Mouse (Mus musculus) midbrain, embryonic 13.5 days (tissue): ENCODE measurements at regions not wholly inside any gene's neighbourhood (a gene's known extent, or its start where the extent isn't known, plus 50 kb on each side); places are given as distances from the start of the nearest gene placed in this dataset.

Source experiments
- ATAC-seq: fragments of 200-750 bp; cut with Nextera tagmentation; 2 replicates; pipeline ENCODE4 v1.8.0; 2017; ENCODE audit warnings: mild to moderate bottlenecking, moderate TSS enrichment, moderate library complexity
- H3K27ac ChIP-seq: fragments of 300-500 bp; sonication (generic); 2 replicates; pipeline ENCODE4 v1.5.1; 2015; ENCODE audit warnings: inconsistent platforms, mild to moderate bottlenecking, moderate library complexity
- H3K27me3 ChIP-seq: fragments of 300-500 bp; sonication (generic); 2 replicates; pipeline ENCODE4 v1.6.1; 2015; ENCODE audit warnings: mild to moderate bottlenecking, inconsistent platforms
- H3K36me3 ChIP-seq: fragments of 300-500 bp; sonication (generic); 2 replicates; pipeline ENCODE4 v1.6.1; 2015; ENCODE audit warnings: mild to moderate bottlenecking, inconsistent platforms
- H3K4me1 ChIP-seq: fragments of 300-500 bp; sonication (generic); replicated peaks from 2 replicates; pipeline ENCODE4 v1.6.1; 2015; ENCODE audit warnings: inconsistent platforms
- H3K4me2 ChIP-seq: fragments of 300-500 bp; sonication (generic); replicated peaks from 2 replicates; pipeline ENCODE4 v1.6.1; 2015; ENCODE audit warnings: moderate library complexity, mild to moderate bottlenecking, inconsistent platforms
- H3K4me3 ChIP-seq: fragments of 300-500 bp; sonication (generic); replicated peaks from 2 replicates; pipeline ENCODE4 v1.5.1; 2015; ENCODE audit warnings: mild to moderate bottlenecking, inconsistent platforms
- H3K9ac ChIP-seq: fragments of 300-500 bp; sonication (generic); replicated peaks from 2 replicates; pipeline ENCODE4 v1.6.1; 2015; ENCODE audit warnings: mild to moderate bottlenecking, inconsistent platforms
- H3K9me3 ChIP-seq: fragments of 300-500 bp; sonication (generic); 2 replicates; pipeline ENCODE4 v1.6.1; 2016; ENCODE audit warnings: mild to moderate bottlenecking, inconsistent platforms
- WGBS: fragments of 180-500 bp; shearing (Covaris S2); methylation state at CpG from one replicate; pipeline ENCODE4 v1.1.7; 2015; 5-methylcytosine and 5-hydroxymethylcytosine counted together

DNA sequence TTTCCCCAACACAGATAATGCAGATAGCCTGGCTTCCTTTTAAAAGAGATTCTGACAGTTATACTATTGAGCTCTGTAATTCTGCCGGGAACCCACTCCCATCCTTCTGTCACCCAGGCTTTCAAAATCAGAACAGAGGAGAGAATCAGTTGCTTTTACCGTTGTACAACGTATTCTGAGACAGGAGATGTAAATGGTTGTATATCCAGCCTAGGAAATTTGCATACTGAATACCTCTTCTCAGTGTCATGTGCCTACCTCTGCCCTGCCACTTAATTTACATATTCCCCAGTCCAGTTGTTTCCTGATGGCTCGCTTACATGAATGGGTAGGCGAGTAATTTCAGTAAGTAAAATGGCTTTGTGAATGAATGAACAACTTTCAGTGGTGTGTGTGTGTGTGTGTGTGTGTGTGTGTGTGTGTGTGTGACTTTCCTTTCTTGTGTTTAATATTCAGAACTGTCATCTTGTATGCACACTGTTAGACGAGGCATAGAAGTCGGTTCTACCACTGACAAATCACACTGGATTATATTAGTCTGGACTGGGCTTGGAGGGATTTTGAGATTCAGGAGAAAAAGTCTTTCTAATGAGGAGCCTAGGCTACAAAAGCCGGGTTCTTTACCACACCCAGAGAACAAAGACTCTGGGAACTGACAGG, 282.2 kb upstream of the Cdh6 start:
- Histone ChIP-seq H3K9ac (no peak overlapping the region), H3K4me3 (no peak overlapping the region), H3K4me1 (peaks cover 10% of the 10 kb centered on the region), H3K27me3 (no peaks in the 10 kb centered on the region), H3K27ac (no peak overlapping the region), H3K36me3 (no peaks in the 10 kb centered on the region), H3K4me2 (no peak overlapping the region), H3K9me3 (no peaks in the 10 kb centered on the region)
- peak; percentile 89 for ATAC-seq
- WGBS: 37% methylated on average over 8 of the region's 8 CpGs

DNA sequence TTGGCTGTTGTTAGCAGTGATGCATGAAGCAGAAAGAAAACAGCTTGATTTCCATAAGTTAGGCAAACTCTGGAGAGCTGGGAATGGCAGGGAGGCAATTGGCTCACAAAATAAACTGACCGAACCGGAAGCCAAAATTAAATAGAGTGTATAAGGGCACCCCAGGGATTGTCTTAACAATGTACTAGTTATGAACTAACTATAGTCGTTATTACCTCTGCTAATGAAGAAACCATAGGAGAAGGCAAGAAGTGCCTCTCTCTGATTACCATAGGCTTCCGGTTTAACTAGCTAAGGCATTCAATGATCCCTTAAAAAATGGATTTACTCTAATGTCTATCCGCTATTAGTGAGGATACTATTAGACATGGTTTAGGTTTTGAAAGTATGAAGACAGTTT, 276.9 kb upstream of the Cdh6 start:
- ATAC-seq: no peak
- Histone ChIP-seq H3K9me3 (no peaks in the 10 kb centered on the region), H3K4me2 (no peak overlapping the region), H3K4me3 (no peak overlapping the region), H3K27me3 (no peaks in the 10 kb centered on the region), H3K9ac (no peak overlapping the region), H3K27ac (no peak overlapping the region), H3K4me1 (peaks cover 4% of the 10 kb centered on the region), H3K36me3 (no peaks in the 10 kb centered on the region)
- 85% methylated on average over 5 of the region's 5 CpGs for WGBS

DNA sequence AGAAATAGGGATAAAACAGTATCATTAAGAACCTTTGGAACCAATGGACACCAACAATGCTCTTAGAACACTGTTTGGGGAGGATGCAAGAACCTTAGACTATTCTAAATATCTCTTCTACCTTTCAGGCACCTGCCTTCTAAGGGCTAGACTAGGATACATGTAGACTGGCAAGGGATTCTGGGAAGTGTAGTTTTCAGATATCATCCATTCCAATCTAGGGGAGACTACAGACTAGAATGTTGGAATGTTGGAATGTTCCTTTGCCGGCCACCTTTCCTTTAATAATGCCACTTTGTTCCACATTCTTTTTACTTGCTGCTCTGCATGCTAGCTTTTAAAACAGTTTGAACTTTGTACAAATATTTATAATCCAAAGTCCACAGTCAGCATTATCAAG, 261.1 kb upstream of the Cdh6 start:
- no peak overlapping the region for H3K27ac ChIP-seq
- H3K27me3 ChIP-seq: no peaks in the 10 kb centered on the region
- H3K9me3 ChIP-seq: no peaks in the 10 kb centered on the region
- WGBS: 94% methylated on average over 1 of the region's 1 CpGs
- H3K4me1 ChIP-seq: no peaks in the 10 kb centered on the region
- no peak overlapping the region for H3K9ac ChIP-seq
- H3K4me2 ChIP-seq: no peak overlapping the region
- no peaks in the 10 kb centered on the region for H3K36me3 ChIP-seq
- H3K4me3 ChIP-seq: no peak overlapping the region
- ATAC-seq: no peak

DNA sequence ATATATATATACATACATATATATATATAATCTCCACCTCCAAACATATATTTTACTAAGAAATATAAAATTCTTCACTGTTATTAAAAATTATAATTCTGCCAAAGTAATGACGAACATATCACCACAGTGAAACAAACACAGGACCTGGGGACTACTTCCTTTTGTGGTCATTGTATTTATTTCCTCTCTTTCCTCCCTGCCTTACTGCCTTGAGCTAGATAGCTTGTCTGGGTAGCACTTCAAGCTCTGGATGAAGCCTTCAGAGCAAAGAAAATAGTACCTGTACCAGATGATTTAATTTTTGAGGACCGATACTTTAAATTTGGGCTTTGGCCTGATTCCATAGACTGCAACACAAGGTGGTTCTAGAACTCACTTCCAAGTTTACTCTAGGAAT, 259.5 kb upstream of the Cdh6 start:
- H3K9ac ChIP-seq: no peak overlapping the region
- no peak overlapping the region for H3K27ac ChIP-seq
- WGBS: 95% methylated on average over 2 of the region's 2 CpGs
- H3K4me2 ChIP-seq: no peak overlapping the region
- no peak overlapping the region for H3K4me3 ChIP-seq
- H3K27me3 ChIP-seq: no peaks in the 10 kb centered on the region
- no peak for ATAC-seq
- no peaks in the 10 kb centered on the region for H3K36me3 ChIP-seq
- no peaks in the 10 kb centered on the region for H3K4me1 ChIP-seq
- no peaks in the 10 kb centered on the region for H3K9me3 ChIP-seq

DNA sequence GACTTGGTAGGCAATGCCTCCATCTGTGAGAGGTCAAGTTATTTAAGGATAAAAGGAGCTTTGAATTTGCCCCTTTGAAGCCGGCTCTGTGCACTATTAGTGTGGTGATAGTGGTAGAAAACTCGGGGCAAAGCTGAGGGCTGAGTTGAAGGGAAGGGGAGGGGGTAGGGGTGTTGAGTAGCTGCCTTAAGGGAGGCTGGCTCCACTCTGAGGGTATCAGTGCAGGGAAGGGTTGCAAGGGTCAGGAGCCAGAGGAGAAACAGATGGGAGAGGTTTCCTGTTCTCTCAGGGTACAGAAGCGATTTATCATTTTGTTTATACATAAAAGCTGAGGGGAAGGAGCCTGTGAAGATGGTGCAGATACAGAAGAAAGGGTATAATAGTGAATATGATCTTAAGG, 246.1 kb upstream of the Cdh6 start:
- Histone ChIP-seq H3K27ac (no peak overlapping the region), H3K4me1 (no peaks in the 10 kb centered on the region), H3K36me3 (no peaks in the 10 kb centered on the region), H3K27me3 (no peaks in the 10 kb centered on the region), H3K4me2 (no peak overlapping the region), H3K4me3 (no peak overlapping the region), H3K9me3 (no peaks in the 10 kb centered on the region), H3K9ac (no peak overlapping the region)
- no peak for ATAC-seq
- 38% methylated on average over 3 of the region's 3 CpGs for WGBS

DNA sequence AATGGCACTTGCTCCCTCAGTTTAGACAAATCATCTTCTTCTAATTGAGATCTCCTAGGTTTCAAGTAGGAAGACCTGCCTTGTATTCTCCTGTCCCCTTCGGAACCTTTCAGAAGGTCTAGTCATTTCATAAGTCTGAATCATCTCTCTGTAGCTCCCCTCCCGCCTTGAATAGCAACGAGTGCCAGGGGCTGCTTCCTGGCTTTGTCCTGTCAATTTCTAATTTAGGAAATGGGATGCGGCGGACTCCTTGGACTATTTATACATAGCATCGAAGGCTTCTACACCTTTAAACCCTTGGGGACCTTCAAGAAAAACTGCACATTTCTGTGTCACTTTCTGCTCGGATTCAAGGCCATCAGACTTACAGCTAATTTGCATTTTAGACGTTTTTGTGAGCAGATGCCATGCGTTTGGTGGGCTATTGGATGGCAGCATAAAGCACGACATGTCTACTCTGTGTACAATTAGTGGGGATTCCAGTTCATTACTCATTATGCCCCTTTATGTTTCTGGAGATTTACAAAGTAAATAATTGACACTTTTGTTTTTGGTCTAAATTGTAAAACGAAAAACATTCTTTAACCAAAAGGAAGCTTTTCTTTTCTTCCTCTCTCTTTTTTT, 236.7 kb upstream of the Cdh6 start:
- 47% methylated on average over 11 of the region's 11 CpGs for WGBS
- H3K9me3 ChIP-seq: no peaks in the 10 kb centered on the region
- H3K27ac ChIP-seq: no peak overlapping the region
- no peak overlapping the region for H3K9ac ChIP-seq
- no peak for ATAC-seq
- H3K27me3 ChIP-seq: no peaks in the 10 kb centered on the region
- H3K4me2 ChIP-seq: no peak overlapping the region
- no peak overlapping the region for H3K4me3 ChIP-seq
- no peaks in the 10 kb centered on the region for H3K36me3 ChIP-seq
- peaks cover 6% of the 10 kb centered on the region; the same call in 1 of the 2 replicates for H3K4me1 ChIP-seq

DNA sequence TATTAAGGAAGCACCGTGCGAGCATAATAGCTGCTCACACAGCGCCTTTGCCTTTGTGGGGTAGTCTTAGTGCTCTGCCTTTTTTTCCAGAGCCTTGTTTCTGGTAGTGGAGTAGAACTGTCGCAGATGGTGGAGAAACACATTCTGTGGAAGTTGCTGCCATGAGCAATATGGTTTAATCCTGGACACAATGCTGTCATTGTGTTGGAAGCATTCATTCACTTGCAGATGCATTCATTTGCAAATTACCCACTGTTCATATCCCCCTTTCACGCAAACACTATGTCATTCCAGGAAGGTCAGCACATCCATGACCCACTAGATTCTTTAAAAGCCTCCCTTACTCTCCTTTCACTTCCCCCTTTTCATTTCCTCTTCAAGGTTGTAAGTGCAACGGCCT, 219.7 kb upstream of the Cdh6 start:
- peak; percentile 98 for ATAC-seq
- peak overlapping the region; percentile 19 for H3K27ac ChIP-seq

DNA sequence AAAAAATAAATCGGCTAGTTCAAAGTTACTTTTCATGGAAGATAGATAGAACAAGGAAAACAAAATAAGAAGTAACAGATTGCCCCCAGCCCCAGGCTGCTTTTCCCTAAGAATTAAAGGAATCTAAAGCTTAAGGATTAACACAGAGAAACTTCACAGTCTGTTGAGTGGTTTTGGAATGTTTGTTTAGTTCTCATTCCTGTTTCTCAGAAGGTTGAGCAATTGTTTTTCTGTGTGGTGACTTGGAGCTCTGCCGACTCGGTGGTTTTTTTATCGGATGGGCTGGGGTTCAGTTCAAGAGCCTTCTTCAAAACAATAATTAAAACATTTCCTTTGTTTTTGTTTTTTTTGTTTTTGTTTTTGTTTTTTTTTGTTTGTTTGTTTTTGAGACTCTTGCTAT, 217.9 kb upstream of the Cdh6 start:
- Histone ChIP-seq H3K4me1 (peaks cover 12% of the 10 kb centered on the region), H3K27me3 (peaks cover 8% of the 10 kb centered on the region; the same call in 1 of the 2 replicates), H3K36me3 (no peaks in the 10 kb centered on the region), H3K4me2 (no peak overlapping the region), H3K9me3 (no peaks in the 10 kb centered on the region), H3K9ac (no peak overlapping the region), H3K27ac (no peak overlapping the region), H3K4me3 (no peak overlapping the region)
- ATAC-seq: no peak
- 51% methylated on average over 4 of the region's 4 CpGs for WGBS

More for the DNA sequence above, 219.7 kb upstream of the Cdh6 start:
- Histone ChIP-seq H3K9ac (no peak overlapping the region), H3K27me3 (peaks cover 8% of the 10 kb centered on the region; the same call in 1 of the 2 replicates), H3K36me3 (no peaks in the 10 kb centered on the region), H3K9me3 (no peaks in the 10 kb centered on the region), H3K4me2 (no peak overlapping the region), H3K4me1 (peaks cover 12% of the 10 kb centered on the region), H3K4me3 (no peak overlapping the region)
- 2% methylated on average over 6 of the region's 6 CpGs for WGBS

DNA sequence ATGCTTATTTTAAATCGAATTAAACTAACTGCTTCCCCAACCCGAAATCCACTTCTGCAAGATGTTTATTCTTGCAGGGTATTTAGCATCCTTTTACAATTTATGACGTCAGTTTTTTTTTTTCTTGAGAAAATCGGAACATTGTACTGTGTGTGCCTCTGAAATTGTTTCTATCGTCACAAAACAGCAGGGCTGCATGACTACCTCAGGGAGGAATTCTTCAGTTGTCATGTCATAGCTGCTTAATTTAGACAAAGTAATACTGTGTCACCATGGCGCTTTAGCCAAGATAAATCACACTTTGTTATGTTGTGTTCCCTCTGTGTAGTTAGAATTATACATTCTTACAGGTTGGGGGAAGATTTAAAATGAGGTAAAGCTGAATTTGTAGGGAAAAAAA, 211.3 kb upstream of the Cdh6 start:
- H3K27me3 ChIP-seq: no peaks in the 10 kb centered on the region
- H3K4me2 ChIP-seq: no peak overlapping the region
- ATAC-seq: no peak
- no peak overlapping the region for H3K9ac ChIP-seq
- H3K27ac ChIP-seq: no peak overlapping the region
- 22% methylated on average over 6 of the region's 6 CpGs for WGBS
- 0 out of 2 replicates have a peak, but pooled peaks cover 2% of the 10 kb centered on the region for H3K4me1 ChIP-seq
- no peaks in the 10 kb centered on the region for H3K36me3 ChIP-seq
- H3K9me3 ChIP-seq: no peaks in the 10 kb centered on the region
- H3K4me3 ChIP-seq: no peak overlapping the region

DNA sequence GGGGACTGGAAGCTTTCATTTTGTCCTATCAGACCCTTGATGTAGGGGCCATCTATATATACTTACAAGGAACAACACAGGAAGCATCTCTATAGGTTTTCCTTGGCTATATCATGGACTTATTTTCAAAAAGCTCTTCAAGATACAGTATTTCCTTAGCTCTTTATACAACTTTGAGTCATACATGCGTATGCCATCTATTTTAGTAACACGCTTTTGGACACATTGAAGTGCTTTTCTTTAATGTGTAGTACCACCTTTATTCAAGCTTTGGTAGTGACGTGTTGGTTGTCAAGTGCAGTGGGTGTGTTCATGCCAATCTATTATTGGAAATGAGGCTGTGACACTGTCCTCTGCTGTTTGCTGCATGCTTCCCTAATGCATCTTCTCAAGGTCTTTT, 202.1 kb upstream of the Cdh6 start:
- 91% methylated on average over 3 of the region's 3 CpGs for WGBS
- no peak for ATAC-seq

DNA sequence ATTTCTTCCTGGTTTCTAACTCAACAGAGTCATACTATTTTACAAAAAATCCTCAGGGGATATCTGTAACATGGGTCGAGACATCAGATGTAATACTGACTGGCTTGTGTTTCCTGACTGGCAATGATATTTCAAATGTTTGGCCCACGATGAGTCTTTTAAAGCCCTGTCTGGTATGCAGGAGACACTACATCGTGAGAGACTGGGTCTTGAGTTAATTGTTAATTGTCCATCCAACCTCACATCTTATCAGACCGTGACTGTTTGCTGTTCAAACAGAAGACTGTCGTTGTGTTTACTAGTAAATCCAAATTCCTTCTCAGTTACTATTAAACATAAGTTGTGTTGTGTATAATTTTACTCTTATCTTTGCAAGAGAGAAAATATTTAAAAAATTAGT, 195.3 kb upstream of the Cdh6 start:
- Histone ChIP-seq H3K27ac (no peak overlapping the region), H3K36me3 (no peaks in the 10 kb centered on the region), H3K4me2 (no peak overlapping the region), H3K27me3 (no peaks in the 10 kb centered on the region), H3K4me3 (no peak overlapping the region), H3K4me1 (no peaks in the 10 kb centered on the region), H3K9ac (no peak overlapping the region), H3K9me3 (no peaks in the 10 kb centered on the region)
- WGBS: 85% methylated on average over 5 of the region's 5 CpGs
- no peak for ATAC-seq

More for the DNA sequence above, 202.1 kb upstream of the Cdh6 start:
- H3K4me3 ChIP-seq: no peak overlapping the region
- no peaks in the 10 kb centered on the region for H3K27me3 ChIP-seq
- H3K9ac ChIP-seq: no peak overlapping the region
- no peaks in the 10 kb centered on the region for H3K36me3 ChIP-seq
- no peaks in the 10 kb centered on the region for H3K9me3 ChIP-seq
- H3K27ac ChIP-seq: no peak overlapping the region
- no peaks in the 10 kb centered on the region for H3K4me1 ChIP-seq
- no peak overlapping the region for H3K4me2 ChIP-seq

DNA sequence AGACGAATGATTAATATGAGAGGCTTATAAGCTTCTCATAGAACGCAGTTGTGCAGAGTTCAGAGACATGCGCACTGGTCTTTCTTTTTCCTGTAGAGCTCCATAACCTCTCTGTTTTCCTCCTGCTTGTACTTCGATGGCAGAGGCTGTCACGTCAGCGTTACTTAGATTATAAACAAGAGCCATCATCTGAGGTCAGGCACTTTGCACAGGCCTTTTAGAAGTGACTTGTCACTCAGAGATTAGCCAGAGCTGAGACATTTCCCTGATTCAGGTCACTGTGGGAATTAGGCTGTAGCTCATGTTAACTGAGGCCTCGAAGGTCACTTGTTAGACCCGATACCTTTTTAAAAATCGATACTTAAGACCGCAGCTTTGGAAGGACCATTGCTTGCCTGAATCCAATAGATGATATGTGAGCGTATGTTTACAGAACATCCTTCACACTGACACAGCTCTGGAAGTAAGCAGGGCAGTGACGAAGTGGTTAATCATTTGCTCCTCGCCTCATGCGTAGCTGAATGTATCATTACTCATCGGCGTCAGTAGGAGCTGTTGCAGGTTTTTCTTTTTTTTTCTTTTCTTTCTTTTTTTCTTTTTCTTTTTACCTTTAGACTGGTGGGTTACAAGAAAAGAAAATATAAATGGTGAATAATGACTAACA, 193.9 kb upstream of the Cdh6 start:
- Histone ChIP-seq H3K9ac (no peak overlapping the region), H3K9me3 (no peaks in the 10 kb centered on the region), H3K4me1 (no peaks in the 10 kb centered on the region), H3K4me3 (no peak overlapping the region), H3K27me3 (no peaks in the 10 kb centered on the region), H3K4me2 (no peak overlapping the region), H3K36me3 (no peaks in the 10 kb centered on the region), H3K27ac (no peak overlapping the region)
- no peak for ATAC-seq
- WGBS: 75% methylated on average over 16 of the region's 16 CpGs
